Mouse (Mus musculus) forebrain, postnatal 0 days (tissue): ENCODE results near the gene Mri1. TPM values are rescaled to one million over a fixed set of nuclear protein-coding genes. Genes with fewer than 3 reads are reported as not detected.

Experiments
- ATAC-seq: fragments of 200-750 bp; cut with Nextera tagmentation; 2 replicates; pipeline ENCODE4 v1.8.0; 2017; ENCODE audit warnings: mild to moderate bottlenecking, moderate library complexity
- DNase-seq: peaks from one replicate; pipeline ENCODE4 v3.0.0-alpha.2; 2015
- H3K27ac ChIP-seq: fragments of 300-500 bp; sonication (generic); 2 replicates; pipeline ENCODE4 v1.5.1; 2014; ENCODE audit warnings: low read depth, mild to moderate bottlenecking, antibody characterized with exemption, low read length, moderate library complexity, mixed read lengths
- H3K27me3 ChIP-seq: fragments of 300-500 bp; sonication (generic); 2 replicates; pipeline ENCODE4 v1.6.1; 2014; ENCODE audit warnings: mild to moderate bottlenecking, low read length, mixed read lengths; ENCODE audit not compliant: insufficient read depth
- H3K36me3 ChIP-seq: fragments of 300-500 bp; sonication (generic); 2 replicates; pipeline ENCODE4 v1.6.1; 2014; ENCODE audit warnings: mild to moderate bottlenecking, moderate library complexity; ENCODE audit not compliant: insufficient read depth
- H3K4me1 ChIP-seq: fragments of 300-500 bp; sonication (generic); 2 replicates; pipeline ENCODE4 v1.6.1; 2014; ENCODE audit warnings: antibody characterized with exemption; ENCODE audit not compliant: insufficient read depth
- H3K4me2 ChIP-seq: fragments of 300-500 bp; sonication (generic); 2 replicates; pipeline ENCODE4 v1.6.1; 2014; ENCODE audit warnings: low read depth, mild to moderate bottlenecking, moderate library complexity
- H3K4me3 ChIP-seq: fragments of 300-500 bp; sonication (generic); 2 replicates; pipeline ENCODE4 v1.5.1; 2014; ENCODE audit warnings: low read depth, low read length, mixed read lengths
- H3K9ac ChIP-seq: fragments of 300-500 bp; sonication (generic); 2 replicates; pipeline ENCODE4 v1.6.1; 2014; ENCODE audit warnings: mild to moderate bottlenecking
- H3K9me3 ChIP-seq: fragments of 300-500 bp; sonication (generic); 2 replicates; pipeline ENCODE4 v1.6.1; 2016; ENCODE audit warnings: low read length
- CTCF ChIP-seq: sonication (generic); IDR thresholded peaks from 2 replicates; pipeline ENCODE4 v1.5.1; 2016; ENCODE audit warnings: antibody characterized with exemption, control low read depth, low read depth
- WGBS: fragments of 180-500 bp; shearing (Covaris S2); extraction: QIAGEN DNeasy Blood & Tissue Kit; methylation state at CpG from one replicate; pipeline ENCODE4 v1.1.7; 2014; 5-methylcytosine and 5-hydroxymethylcytosine counted together
- polyA plus RNA-seq: library from polyadenylated mRNA; unstranded; fragments of >200 nt; fragmentation: Nextera tagmentation; extraction: Ambion mirVana; gene quantifications from 2 replicates; pipeline ENCODE4 v1.2.1, GENCODE M21; 2015
- total RNA-seq: library from RNA; depleted of rRNA; stranded (reverse); fragments of >200 nt; gene quantifications from 2 replicates; pipeline ENCODE4 v1.2.3, GENCODE M21; 2014

Mri1 gene
- total and polyA plus RNA-seq, 2 experiments from 2014 or later, result 36.4 to 39.8 TPM

- H3K27me3 ChIP-seq, result no peaks in the 10 kb centered on the region
- peak within 1 kb of the TSS; percentile 79 for H3K4me2 ChIP-seq
- peak within 1 kb of the TSS; percentile 93 for H3K4me3 ChIP-seq
- peaks cover 24% of the 10 kb centered on the region for H3K36me3 ChIP-seq
- 4% methylated on average over 35 of the region's 35 CpGs for WGBS
- DNase-seq, result peak; percentile 99
- peak; percentile 98 for ATAC-seq
- H3K4me1 ChIP-seq, result peaks cover 10% of the 10 kb centered on the region
- peak within 1 kb of the TSS; percentile 91 for H3K9ac ChIP-seq
- H3K9me3 ChIP-seq, result no peaks in the 10 kb centered on the region
- H3K27ac ChIP-seq, result peak within 1 kb of the TSS; percentile 76
- TF ChIP-seq CTCF, result peak; percentile 19; the same call in 1 of the 2 replicates
These were observed 20.1 kb downstream of the Mri1 start, which contains the start of gene Zswim4 for GRCm38 (mm10) chr8:84236998-84237473. Gene Zswim4, minus strand, starts transcription at chr8:84237055.

GRCm38 (mm10) chr8:84236410-84236997, 20.6 kb downstream of the Mri1 start:
- DNase-seq, result peak; percentile 17
- TF ChIP-seq CTCF, result no peak
- peaks cover 10% of the 10 kb centered on the region for H3K4me1 ChIP-seq

GRCm38 (mm10) chr8:84235746-84236409, 21.2 kb downstream of the Mri1 start:
- H3K9ac ChIP-seq, result peak overlapping the region; percentile 91
- WGBS, result 28% methylated on average over 10 of the region's 10 CpGs
- H3K36me3 ChIP-seq, result peaks cover 34% of the 10 kb centered on the region
- peaks cover 10% of the 10 kb centered on the region for H3K4me1 ChIP-seq
- H3K4me2 ChIP-seq, result peak overlapping the region; percentile 79
- H3K27me3 ChIP-seq, result no peaks in the 10 kb centered on the region
- ATAC-seq (no peak), DNase-seq (no peak)
- TF ChIP-seq CTCF, result no peak
- H3K9me3 ChIP-seq, result no peaks in the 10 kb centered on the region
- H3K27ac ChIP-seq, result no peak overlapping the region
- H3K4me3 ChIP-seq, result peak overlapping the region; percentile 93

More at GRCm38 (mm10) chr8:84236410-84236997, 20.6 kb downstream of the Mri1 start:
- Histone ChIP-seq H3K36me3 (peaks cover 28% of the 10 kb centered on the region), H3K4me2 (peak overlapping the region; percentile 79), H3K27me3 (no peaks in the 10 kb centered on the region), H3K4me3 (peak overlapping the region; percentile 93), H3K9ac (peak overlapping the region; percentile 91), H3K27ac (peak overlapping the region; percentile 74), H3K9me3 (no peaks in the 10 kb centered on the region)
- WGBS, result under 1% methylated on average over 17 of the region's 30 CpGs
- peak; percentile 11 for ATAC-seq

- no peaks in the 10 kb centered on the region for H3K9me3 ChIP-seq
- H3K4me3 ChIP-seq, result no peak overlapping the region
- ATAC-seq, result no peak
- TF ChIP-seq CTCF, result no peak
- DNase-seq, result no peak
- peaks cover 10% of the 10 kb centered on the region for H3K4me1 ChIP-seq
- no peak overlapping the region for H3K9ac ChIP-seq
- H3K4me2 ChIP-seq, result no peak overlapping the region
- 94% methylated on average over 2 of the region's 2 CpGs for WGBS
- H3K36me3 ChIP-seq, result peaks cover 61% of the 10 kb centered on the region
- no peak overlapping the region for H3K27ac ChIP-seq
- no peaks in the 10 kb centered on the region for H3K27me3 ChIP-seq
These were observed 24.1 kb downstream of the Mri1 start for GRCm38 (mm10) chr8:84233055-84233454.

- ATAC-seq (no peak), DNase-seq (no peak)
- TF ChIP-seq CTCF, result peak; percentile 43
- H3K4me3 ChIP-seq, result no peak overlapping the region
- H3K9ac ChIP-seq, result no peak overlapping the region
- no peak overlapping the region for H3K27ac ChIP-seq
- no peaks in the 10 kb centered on the region for H3K27me3 ChIP-seq
- H3K9me3 ChIP-seq, result no peaks in the 10 kb centered on the region
- peaks cover 83% of the 10 kb centered on the region for H3K36me3 ChIP-seq
- peaks cover 7% of the 10 kb centered on the region for H3K4me1 ChIP-seq
- no peak overlapping the region for H3K4me2 ChIP-seq
- WGBS, result 82% methylated on average over 17 of the region's 17 CpGs
These were observed 26.4 kb downstream of the Mri1 start for GRCm38 (mm10) chr8:84230735-84231134.

- ATAC-seq (no peak), DNase-seq (no peak)
- 82% methylated on average over 21 of the region's 21 CpGs for WGBS
- Histone ChIP-seq H3K27me3 (no peaks in the 10 kb centered on the region), H3K9me3 (no peaks in the 10 kb centered on the region), H3K4me2 (no peak overlapping the region), H3K36me3 (peaks cover 95% of the 10 kb centered on the region), H3K4me1 (no peaks in the 10 kb centered on the region), H3K9ac (no peak overlapping the region), H3K27ac (no peak overlapping the region), H3K4me3 (no peak overlapping the region)
- no peak for TF ChIP-seq CTCF
These were observed 33.6 kb downstream of the Mri1 start for GRCm38 (mm10) chr8:84223322-84224029.
